Mouse (Mus musculus) erythroid progenitor cell, adult 5-6 weeks (primary cell): ENCODE measurements around the gene Med31. TPM values are rescaled to one million over a fixed set of nuclear protein-coding genes. Genes with fewer than 3 reads are reported as not detected.
A peak's percentile ranks its signal among the peaks of the same experiment; 100 is the strongest.

Experiments
- ATAC-seq: replicated peaks from 2 replicates; pipeline ENCODE4 v1.8.0; 2016; ENCODE audit warnings: moderate number of reproducible peaks, mild to moderate bottlenecking, moderate TSS enrichment, inconsistent platforms; ENCODE audit not compliant: poor library complexity, low FRiP score, severe bottlenecking
- total RNA-seq, 2 experiments: library from RNA; stranded (forward) in 1 of 2; stranded (reverse) in 1 of 2; fragments of 150-400 nt in 1 of 2; fragments of 186-747, 209-891 nt in 1 of 2; gene quantifications; 2 replicates each; pipeline versions ENCODE4 v1.2.3 to v1.2.4; 2015 to 2017; ENCODE audit warnings: low replicate concordance in 2 of 2

Gene Med31
- total RNA-seq (2015; ENCODE audit: low replicate concordance) (11.2 and 16.8 TPM in 2 replicates), total RNA-seq (2017; ENCODE audit: low replicate concordance) (3.3 and 4.0 TPM in 2 replicates)

DNA sequence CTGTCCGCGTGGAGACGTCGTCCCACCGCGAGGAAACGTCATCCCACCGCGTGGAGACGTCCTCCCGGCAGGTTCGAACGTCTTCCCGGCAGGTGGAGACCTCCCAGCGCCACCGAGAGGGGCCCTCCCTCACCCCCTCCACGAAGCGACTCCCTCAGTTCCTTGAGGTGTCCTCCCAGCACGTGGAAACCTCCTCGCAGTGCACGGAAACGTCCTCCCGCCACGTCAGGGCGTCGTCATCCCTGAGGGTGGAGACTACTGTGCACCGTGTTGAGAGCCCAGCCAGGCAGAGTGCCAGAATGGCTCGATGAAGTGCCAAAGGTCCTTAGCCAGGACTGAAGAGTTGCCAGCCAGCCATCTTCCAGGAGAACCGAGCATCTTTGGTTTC is at the start of gene Med31:
Med31 (minus strand) TSS at position 183 of the 388 bp plus-strand sequence.
- ATAC-seq: peak; percentile 86

DNA sequence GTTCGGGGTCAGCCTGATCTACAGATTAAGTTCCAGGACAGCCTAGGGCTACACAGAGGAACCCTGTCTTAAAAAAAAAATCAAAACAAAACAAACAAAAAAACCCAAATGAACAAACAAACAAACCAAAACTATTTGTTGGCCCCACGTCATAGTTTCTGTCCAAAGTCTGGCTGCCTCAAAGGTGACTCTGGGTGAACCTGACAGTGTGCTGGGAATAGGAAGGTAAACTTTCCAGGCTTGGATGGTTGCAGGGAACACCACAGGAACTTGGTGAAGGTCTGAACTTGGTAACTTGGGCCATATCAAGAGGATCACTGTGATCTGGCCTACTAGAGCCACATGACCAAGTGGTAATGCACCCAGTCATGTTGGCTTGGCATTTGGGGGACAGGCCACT is 41.0 kb upstream of the Med31 start:
- no peak for ATAC-seq

DNA sequence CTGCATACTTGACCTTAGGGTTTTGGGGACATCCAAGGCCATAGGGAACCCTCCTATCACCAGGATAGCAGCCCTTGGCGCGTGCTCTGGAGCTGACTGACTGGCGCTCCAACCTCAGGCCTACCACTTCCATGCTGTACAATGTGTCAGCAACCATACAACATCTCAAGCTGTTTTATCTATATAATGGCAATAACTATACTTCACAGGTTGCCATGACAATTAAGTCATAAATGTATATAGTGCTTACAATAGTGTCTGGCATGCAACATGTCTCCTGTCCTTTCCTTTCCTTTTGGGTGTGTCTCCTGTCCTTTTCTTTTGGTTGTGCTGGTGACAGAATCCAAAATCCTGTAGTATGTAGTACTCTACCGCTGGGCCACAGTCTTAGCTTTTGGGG is 40.2 kb upstream of the Med31 start:
- no peak for ATAC-seq

DNA sequence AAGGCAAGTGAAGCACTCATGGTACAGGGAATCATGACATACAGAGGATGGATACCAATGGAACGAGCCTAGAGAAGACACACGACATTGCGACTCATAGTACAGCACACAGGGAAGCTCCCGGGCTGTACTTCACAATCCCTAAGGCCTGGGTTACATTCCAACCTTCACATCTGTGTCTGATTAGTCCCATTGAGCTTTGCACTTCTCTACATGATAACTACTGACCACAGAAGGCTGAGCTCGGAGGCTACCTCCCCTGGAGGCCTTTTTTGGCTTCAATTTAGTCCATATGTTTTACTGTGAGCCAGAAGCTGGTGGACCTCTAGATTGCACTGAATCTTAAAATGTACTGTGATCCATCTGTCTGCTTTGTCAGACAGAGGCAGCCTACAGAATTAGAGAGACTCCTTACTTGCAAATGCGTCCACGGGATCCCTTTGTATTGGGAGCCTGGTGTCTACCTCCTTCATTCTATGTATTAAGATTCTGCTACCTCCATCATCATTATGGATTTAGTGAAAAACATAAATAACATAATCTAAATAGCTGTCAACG is 29.9 kb upstream of the Med31 start:
- ATAC-seq: no peak

DNA sequence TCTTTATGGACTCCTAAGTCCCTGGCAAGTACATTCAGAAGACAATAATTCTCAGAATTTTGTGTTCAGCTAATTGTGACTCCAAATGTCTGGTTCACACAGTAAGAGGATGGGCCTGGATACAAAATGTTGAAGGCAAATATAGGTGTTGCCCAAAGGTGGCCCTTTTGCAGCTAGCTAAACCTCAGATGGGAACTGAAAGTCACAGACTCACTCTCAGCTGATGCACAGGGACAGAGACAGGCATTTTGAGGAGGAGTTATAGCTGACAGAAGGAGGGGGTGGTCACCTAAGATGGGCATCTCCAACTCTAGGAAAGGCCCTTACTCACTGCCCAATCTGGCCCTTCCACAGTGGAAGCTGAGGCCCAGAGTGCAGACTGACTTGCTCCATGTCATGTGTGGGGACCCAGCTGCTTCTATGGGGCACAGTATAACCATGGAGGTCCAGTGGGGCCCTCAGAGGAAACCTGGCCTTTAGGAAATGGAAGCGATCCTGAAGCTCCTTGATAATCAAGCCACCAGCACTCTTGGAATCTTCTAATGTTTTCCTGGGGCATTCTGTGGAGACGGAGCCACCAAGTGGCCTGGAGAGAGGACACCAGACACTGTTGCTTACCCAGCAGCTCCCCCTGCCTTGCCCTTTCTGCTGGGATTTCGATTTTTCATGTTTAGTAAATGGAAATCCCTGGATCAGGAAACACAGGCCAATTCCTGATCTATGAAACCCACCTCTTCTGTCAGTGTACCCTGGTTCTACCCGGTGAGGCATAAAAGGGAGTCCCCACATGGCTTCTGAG is 24.9 kb upstream of the Med31 start:
- no peak for ATAC-seq

DNA sequence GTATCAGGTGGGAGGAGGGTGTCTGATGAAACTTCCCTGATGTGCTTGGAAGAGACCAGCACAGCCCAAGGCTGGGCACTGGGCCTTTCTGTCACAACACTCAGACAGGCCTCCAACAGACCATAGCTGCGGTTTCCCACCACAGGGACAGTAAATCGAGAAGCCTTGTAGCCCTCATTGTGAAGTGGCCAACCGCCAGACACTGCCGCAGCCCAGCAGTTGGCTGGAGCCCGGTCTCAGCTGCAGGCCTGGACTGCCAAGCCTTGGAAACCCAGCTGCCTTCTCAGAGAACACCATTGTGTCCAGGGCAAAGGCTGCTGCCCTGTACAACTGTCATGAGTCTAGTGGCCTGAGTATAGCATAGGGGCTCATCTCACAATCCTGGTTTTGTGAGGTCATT is 18.6 kb upstream of the Med31 start:
- no peak for ATAC-seq

DNA sequence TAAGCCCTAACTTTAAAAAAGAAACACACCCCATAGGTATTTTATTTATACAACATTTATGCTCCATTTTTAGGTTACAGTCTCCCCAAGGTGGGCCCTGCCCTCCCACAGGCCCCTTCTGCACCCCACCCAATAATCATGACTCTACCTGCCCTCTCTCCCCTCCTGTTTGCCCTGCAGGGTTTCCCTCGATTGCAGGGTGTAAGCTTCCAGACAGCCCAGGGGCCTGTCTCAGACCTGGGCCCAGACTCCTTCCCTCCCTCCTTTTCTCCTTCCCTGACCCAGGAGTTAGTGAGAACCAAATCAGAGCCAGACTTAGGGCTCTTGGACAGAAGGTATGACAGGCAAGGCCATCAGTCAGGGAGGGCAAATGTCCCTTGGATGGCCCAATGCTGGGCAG is 17.6 kb upstream of the Med31 start:
- no peak for ATAC-seq

DNA sequence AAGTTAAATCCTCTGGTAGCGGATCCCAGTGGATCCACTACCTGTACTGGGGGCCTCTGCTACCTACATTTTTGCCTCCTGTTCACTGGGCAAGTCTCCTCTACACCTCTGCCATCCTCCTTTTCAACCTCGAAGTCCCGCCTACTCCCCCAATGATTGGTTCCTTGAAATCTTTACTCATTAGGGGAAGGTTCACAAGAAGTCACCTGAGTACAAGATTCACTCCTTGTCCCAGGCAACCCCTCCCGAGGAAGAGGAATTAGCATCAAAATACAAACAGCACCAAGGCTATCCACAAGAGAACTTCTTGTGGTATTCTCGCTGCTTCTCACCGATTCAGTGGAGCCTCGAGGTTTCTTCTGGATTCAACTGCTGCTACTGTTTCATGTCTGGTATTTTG is 16.7 kb upstream of the Med31 start:
- no peak for ATAC-seq

DNA sequence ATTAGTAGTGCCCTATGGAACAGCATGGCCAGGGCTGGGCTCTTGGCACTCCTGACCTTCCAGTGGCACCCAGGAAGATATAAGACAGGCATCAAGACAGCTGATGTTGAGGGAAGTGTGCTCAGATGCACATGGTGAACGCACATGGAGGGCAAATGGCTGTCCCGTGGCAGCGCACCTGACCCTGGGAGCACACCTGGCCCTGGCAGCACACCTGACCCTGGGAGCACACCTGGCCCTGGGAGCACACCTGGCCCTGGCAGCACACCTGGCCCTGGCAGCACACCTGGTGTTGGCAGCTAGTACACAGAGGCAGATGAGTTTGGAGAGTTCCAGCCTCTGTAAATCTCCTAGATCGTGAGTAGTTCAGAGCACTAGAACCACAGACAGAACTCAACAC is 13.1 kb upstream of the Med31 start:
- no peak for ATAC-seq

DNA sequence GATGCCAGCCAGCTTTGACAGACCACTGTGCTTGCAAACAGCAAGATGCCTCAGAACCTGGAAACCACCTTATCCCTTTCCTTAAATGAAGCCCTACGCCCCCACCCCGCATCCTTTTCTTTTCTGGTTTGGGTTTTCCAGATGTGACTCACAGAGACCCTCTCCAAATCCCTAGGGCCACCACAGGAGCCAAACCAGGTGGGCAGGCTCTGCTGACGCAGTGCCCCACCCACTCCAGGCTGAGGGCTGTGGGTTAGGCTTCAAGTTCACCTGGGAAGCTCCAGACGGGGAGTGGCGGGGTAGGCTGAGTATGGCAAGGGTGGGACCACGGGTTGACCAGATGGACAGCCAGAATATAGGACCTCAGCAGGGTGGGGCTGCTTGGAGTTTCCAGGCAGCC is 11.5 kb upstream of the Med31 start:
- no peak for ATAC-seq

DNA sequence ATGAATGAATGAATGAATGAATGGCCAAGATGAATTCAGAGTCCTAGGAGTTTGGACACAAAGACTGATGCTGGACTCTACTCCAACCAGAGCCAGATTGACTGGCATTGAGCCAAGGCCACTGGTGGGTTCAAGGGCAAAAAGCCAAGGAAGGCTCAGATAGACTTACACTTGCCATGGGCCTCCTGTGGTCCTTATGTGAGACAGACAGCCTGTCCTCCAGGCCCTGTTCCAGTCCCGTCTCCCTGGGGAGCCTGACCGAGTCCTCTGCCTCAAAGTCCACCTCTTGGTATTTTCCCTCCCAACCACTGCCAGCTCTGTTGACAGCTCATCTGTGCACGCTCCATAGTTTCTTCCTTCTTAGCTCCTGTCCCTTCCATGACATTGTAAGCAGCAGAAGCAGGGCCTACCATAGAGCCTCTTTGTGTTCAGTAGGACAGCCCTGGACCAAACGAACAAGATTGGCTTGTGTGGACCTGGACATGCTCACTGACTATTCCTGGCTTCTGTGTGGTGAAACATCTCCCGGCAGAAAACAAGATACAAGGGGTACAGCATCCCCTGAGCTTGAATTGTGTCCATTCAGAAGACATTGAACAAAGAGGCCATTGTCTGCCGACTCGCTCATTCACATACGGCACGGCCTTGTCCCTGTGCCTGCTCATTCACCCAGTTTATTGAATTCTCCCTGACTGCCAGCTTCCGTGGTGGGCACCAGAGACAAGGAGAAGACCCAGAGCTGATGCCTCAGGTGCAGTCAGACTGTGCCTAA is 10.8 kb upstream of the Med31 start:
- no peak for ATAC-seq

DNA sequence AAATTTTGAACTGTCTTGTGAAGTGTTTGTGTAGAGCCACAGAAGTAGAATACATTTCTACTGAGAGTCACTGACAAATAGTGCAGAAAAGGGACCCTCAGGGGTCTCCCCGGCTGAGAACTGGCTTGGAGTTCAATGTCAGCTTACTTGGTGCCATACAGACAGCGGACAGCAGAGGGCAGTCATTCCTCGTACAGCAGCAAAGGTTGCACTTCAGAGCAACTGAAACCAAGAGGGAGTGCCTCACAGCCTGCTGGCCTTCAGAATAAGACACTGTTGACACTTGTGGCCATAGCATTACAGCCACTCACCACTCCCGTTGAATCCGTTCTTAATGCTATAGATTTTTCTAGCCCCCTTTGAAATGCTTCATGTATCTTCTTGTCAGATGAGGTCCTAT is 9.5 kb upstream of the Med31 start:
- no peak for ATAC-seq

DNA sequence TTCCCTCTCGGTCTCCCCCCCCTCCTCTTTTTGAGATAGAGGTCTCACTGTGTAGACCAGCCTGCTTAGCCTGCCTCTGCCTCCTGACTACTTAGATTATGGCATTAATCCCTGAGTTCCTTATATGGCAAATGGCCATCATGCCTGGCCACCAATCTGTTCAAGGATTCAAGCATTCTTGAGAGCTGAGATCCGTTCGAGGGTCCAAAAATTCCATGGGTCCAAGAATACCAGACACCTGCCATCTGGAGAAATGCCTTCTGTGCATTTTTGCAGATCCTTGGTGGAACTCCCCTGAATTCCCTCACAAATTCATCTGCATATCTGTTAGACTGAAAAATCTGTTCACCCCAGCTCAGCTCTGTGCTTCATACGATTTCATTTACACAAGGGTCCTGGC is 8.0 kb upstream of the Med31 start:
- no peak for ATAC-seq

DNA sequence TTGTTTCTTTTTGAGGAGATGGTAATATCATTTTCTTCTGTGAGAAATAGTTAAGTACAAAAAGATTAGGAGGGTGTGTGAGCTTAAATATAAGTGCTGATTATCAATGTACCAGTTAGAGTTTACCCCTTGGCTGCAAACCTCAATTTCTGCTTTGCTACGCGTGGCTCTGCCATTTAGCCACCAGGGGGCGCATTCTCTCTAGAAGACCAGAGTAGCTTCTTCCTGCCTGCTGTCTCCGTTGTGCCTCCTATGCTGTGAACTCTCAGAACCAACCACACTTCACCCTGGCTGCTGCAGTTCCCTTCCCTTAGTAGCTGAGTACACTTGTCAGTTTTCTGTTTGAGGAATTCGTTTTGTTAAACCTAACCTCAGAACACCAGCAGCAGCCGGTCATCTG is 5.9 kb upstream of the Med31 start:
- peak; percentile 71 for ATAC-seq

DNA sequence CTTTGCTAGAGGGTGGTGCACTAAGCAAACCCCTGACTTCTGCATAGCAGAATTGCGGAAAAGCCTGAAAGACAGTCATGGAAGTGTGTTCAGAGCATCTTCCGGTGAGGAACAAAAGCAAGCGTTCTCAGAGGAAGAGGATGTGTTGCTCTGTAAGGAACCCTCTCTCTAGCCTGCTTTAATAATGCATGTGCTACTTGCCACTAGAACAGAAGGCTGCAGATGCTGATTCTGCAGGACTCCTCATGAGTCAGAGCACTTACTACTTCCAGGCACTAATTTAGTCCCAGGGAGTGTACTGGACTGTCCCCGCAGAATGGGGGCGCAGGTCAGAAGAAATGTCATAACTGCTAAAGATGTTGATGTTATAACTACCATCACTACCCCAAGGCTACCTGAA is 1.7 kb upstream of the Med31 start:
- no peak for ATAC-seq

DNA sequence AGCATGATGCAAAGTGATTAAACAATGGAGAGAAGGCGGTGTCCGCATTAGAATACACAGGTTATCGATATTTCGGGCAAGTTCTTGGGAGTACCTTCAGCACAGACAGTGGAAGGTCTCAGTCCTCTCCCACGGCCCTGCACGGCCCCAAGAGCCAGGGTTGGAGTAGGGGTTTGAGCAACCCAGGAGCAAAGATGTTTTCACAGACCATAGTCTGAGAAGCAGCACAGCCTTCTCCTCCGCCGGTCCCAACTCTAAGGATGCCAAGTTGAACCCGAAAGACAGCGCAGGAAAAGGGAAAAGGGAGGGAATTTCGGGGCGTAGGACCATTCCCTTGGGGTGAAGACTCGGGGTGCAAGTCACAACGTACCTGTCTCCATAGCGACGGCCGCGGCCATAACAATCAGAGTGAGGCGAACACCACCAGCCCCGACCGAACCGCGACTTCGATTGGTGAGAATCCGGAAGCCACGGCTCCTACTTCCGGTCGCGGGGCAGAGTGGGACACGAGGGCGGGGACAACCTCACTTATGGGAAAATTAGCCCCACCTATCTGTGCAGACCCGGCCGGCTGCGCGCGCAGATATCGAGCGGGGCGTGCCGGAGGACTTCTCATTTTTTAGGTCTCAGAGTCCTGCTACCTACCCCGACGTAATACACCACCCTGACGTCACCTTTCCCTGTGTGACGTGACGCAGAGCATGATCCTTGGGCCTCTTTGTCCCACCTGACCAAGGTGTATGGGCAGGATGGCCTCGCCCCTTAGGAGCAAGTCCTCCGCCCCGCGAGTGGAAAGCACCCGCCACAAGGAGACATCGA is 592 bp downstream of the Med31 start:
- peak; percentile 97 for ATAC-seq

DNA sequence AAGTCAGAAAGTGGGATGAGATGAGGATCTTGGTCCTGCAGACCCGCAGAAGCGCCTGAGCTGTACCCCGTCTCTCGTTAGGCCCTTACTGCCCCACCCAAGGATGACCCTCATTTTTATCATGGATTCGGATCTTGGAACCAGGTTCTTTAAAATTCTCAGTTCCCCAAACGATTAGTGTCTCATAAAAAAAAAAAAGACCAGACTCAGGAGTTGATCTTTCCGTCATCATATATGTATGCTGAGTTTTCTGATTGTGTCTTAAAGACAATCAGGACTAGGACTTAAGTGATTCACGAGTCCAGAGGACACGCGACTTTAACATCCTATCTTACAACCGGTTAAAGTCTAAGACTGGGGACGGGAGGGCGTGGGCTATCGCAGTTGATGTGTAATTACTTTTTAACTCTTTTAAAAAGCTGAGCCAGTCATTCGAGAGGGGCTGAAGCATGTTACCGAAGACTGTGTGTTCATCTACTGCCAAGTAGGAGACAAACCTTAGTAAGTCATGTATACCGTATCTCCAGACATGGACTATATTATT is 7.5 kb downstream of the Med31 start:
- no peak for ATAC-seq

DNA sequence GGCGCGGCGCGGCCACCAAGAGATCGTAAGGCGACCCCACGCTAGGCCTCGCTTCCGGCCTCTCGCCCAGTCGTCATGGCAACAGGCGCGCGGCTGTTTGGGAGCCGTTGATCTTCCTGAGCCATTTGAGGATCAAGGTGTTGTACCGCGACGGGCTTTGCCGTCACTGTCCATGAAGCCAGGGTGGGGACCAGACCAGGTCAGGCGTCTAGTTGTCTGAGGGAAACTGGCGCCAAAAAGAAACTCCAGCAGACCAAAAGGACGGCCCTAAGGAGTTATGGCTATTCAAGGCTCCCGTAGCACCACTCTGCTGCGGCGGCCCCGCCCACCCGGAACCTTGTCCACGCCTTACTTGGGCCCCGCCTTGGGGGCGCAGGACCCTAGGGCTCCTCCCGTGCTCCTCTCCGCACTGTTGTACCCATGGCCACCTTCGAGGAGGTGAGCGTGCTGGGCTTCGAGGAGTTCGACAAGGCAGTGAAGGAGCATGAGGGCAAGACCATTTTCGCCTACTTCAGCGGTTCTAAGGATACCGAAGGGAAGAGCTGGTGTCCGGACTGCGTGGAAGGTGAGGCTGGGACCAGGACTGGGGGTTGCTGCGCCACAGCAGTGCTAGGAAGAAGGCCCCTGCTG is 8.1 kb downstream of the Med31 start, which contains the start of the genes 4933427D14Rik and Txndc17:
4933427D14Rik (minus strand) TSS at position 256 of the 630 bp plus-strand sequence.
Txndc17 (plus strand) TSS at position 344 of the 630 bp plus-strand sequence.
- ATAC-seq: peak; percentile 91
